Mouse (Mus musculus) embryonic facial prominence, embryonic 10.5 days (tissue): Measurements from ENCODE around the gene Fchsd2. TPM values are rescaled to one million over a fixed set of nuclear protein-coding genes. Genes with fewer than 3 reads are reported as not detected.

Experiments used
- DNase-seq: peaks from one replicate; pipeline ENCODE4 v3.0.0-alpha.2; 2017; ENCODE audit warnings: low spot score
- H3K27ac ChIP-seq: fragments of 300-500 bp; sonication (generic); replicated peaks from 2 replicates; pipeline ENCODE4 v1.5.1; 2016; ENCODE audit warnings: mild to moderate bottlenecking
- H3K27me3 ChIP-seq: fragments of 300-500 bp; sonication (generic); replicated peaks from 2 replicates; pipeline ENCODE4 v1.6.1; 2016; ENCODE audit warnings: low read depth, mild to moderate bottlenecking; ENCODE audit not compliant: poor library complexity, severe bottlenecking
- H3K36me3 ChIP-seq: fragments of 300-500 bp; sonication (generic); replicated peaks from 2 replicates; pipeline ENCODE4 v1.6.1; 2016; ENCODE audit warnings: mild to moderate bottlenecking, moderate library complexity
- H3K4me1 ChIP-seq: fragments of 300-500 bp; sonication (generic); 2 replicates; pipeline ENCODE4 v1.6.1; 2016
- H3K4me3 ChIP-seq: fragments of 300-500 bp; sonication (generic); 2 replicates; pipeline ENCODE4 v1.5.1; 2016; ENCODE audit warnings: mild to moderate bottlenecking, moderate library complexity
- H3K9me3 ChIP-seq: fragments of 300-500 bp; sonication (generic); 2 replicates; pipeline ENCODE4 v1.6.1; 2016; ENCODE audit warnings: mild to moderate bottlenecking
- WGBS: fragments of 180-500 bp; shearing (Covaris S2); methylation state at CpG from one replicate; pipeline ENCODE4 v1.1.7; 2016; 5-methylcytosine and 5-hydroxymethylcytosine counted together
- polyA plus RNA-seq: library from polyadenylated mRNA; unstranded; fragments of >200 nt; fragmentation: Nextera tagmentation; extraction: Ambion mirVana; gene quantifications from 2 replicates; pipeline ENCODE4 v1.2.1, GENCODE M21; 2016

The Fchsd2 gene
- polyA plus RNA-seq, 1 experiment from 2014 or later: 20.9 TPM

GRCm38 (mm10) chr7:101318848-101319247 lies 226.2 kb downstream of the Fchsd2 start:
- Histone ChIP-seq H3K4me1 (peaks cover 36% of the 10 kb centered on the region), H3K27me3 (peaks cover 61% of the 10 kb centered on the region), H3K36me3 (0 out of 2 replicates have a peak, but pooled peaks cover 3% of the 10 kb centered on the region), H3K27ac (no peak overlapping the region), H3K4me3 (no peak overlapping the region), H3K9me3 (no peaks in the 10 kb centered on the region)
- no peak for DNase-seq
- 68% methylated on average over 4 of the region's 4 CpGs for WGBS

- H3K36me3 ChIP-seq: 0 out of 2 replicates have a peak, but pooled peaks cover 3% of the 10 kb centered on the region
- H3K4me1 ChIP-seq: peaks cover 42% of the 10 kb centered on the region
- no peak overlapping the region for H3K27ac ChIP-seq
- DNase-seq: no peak
- H3K4me3 ChIP-seq: no peak overlapping the region
- H3K27me3 ChIP-seq: peaks cover 65% of the 10 kb centered on the region
- WGBS: 88% methylated on average over 1 of the region's 1 CpGs
- no peaks in the 10 kb centered on the region for H3K9me3 ChIP-seq
These were observed 227.1 kb downstream of the Fchsd2 start for GRCm38 (mm10) chr7:101319796-101320195.

GRCm38 (mm10) chr7:101320399-101321217 lies 227.9 kb downstream of the Fchsd2 start:
- peak; percentile 82 for DNase-seq
- Histone ChIP-seq H3K4me1 (peaks cover 42% of the 10 kb centered on the region), H3K36me3 (0 out of 2 replicates have a peak, but pooled peaks cover 3% of the 10 kb centered on the region), H3K27ac (peak overlapping the region; percentile 83), H3K9me3 (no peaks in the 10 kb centered on the region), H3K27me3 (peaks cover 68% of the 10 kb centered on the region), H3K4me3 (peak overlapping the region; percentile 74)
- 5% methylated on average over 32 of the region's 37 CpGs for WGBS

GRCm38 (mm10) chr7:101321218-101321827 lies 228.7 kb downstream of the Fchsd2 start:
- Histone ChIP-seq H3K4me1 (peaks cover 42% of the 10 kb centered on the region), H3K36me3 (0 out of 2 replicates have a peak, but pooled peaks cover 3% of the 10 kb centered on the region), H3K9me3 (no peaks in the 10 kb centered on the region), H3K27ac (peak overlapping the region; percentile 83), H3K27me3 (peaks cover 68% of the 10 kb centered on the region), H3K4me3 (peak overlapping the region; percentile 74)
- DNase-seq: peak; percentile 73
- under 1% methylated on average over 57 of the region's 61 CpGs for WGBS

GRCm38 (mm10) chr7:101323141-101323594 lies 230.5 kb downstream of the Fchsd2 start:
- 75% methylated on average over 4 of the region's 4 CpGs for WGBS
- Histone ChIP-seq H3K9me3 (no peaks in the 10 kb centered on the region), H3K27ac (no peak overlapping the region), H3K4me1 (peaks cover 42% of the 10 kb centered on the region), H3K27me3 (peaks cover 61% of the 10 kb centered on the region), H3K4me3 (0 out of 2 replicates have a peak overlapping the region, but pooled peaks have one; percentile 2), H3K36me3 (0 out of 2 replicates have a peak, but pooled peaks cover 3% of the 10 kb centered on the region)
- no peak for DNase-seq

GRCm38 (mm10) chr7:101324142-101324962 lies 231.7 kb downstream of the Fchsd2 start:
- Histone ChIP-seq H3K36me3 (0 out of 2 replicates have a peak, but pooled peaks cover 3% of the 10 kb centered on the region), H3K9me3 (no peaks in the 10 kb centered on the region), H3K27ac (no peak overlapping the region), H3K27me3 (peaks cover 50% of the 10 kb centered on the region), H3K4me1 (peaks cover 50% of the 10 kb centered on the region), H3K4me3 (no peak overlapping the region)
- DNase-seq: no peak
- WGBS: 68% methylated on average over 6 of the region's 6 CpGs

- Histone ChIP-seq H3K4me3 (no peak overlapping the region), H3K27me3 (peaks cover 34% of the 10 kb centered on the region), H3K9me3 (no peaks in the 10 kb centered on the region), H3K27ac (no peak overlapping the region), H3K36me3 (0 out of 2 replicates have a peak, but pooled peaks cover 3% of the 10 kb centered on the region), H3K4me1 (peaks cover 56% of the 10 kb centered on the region)
- WGBS: 89% methylated on average over 5 of the region's 5 CpGs
- no peak for DNase-seq
These were observed 233.3 kb downstream of the Fchsd2 start for GRCm38 (mm10) chr7:101326006-101326405.

GRCm38 (mm10) chr7:101327263-101327662 lies 234.6 kb downstream of the Fchsd2 start:
- no peaks in the 10 kb centered on the region for H3K9me3 ChIP-seq
- peaks cover 46% of the 10 kb centered on the region for H3K4me1 ChIP-seq
- H3K36me3 ChIP-seq: 0 out of 2 replicates have a peak, but pooled peaks cover 3% of the 10 kb centered on the region
- no peak overlapping the region for H3K27ac ChIP-seq
- H3K27me3 ChIP-seq: peaks cover 23% of the 10 kb centered on the region
- DNase-seq: no peak
- no peak overlapping the region for H3K4me3 ChIP-seq
- 64% methylated on average over 5 of the region's 5 CpGs for WGBS

- Histone ChIP-seq H3K36me3 (0 out of 2 replicates have a peak, but pooled peaks cover 3% of the 10 kb centered on the region), H3K27me3 (peaks cover 18% of the 10 kb centered on the region), H3K27ac (no peak overlapping the region), H3K9me3 (no peaks in the 10 kb centered on the region), H3K4me3 (no peak overlapping the region), H3K4me1 (peaks cover 41% of the 10 kb centered on the region)
- DNase-seq: no peak
- WGBS: 92% methylated on average over 2 of the region's 2 CpGs
These were observed 235.1 kb downstream of the Fchsd2 start for GRCm38 (mm10) chr7:101327786-101328185.

- Histone ChIP-seq H3K4me1 (peaks cover 32% of the 10 kb centered on the region), H3K36me3 (no peaks in the 10 kb centered on the region), H3K27me3 (peaks cover 9% of the 10 kb centered on the region), H3K9me3 (no peaks in the 10 kb centered on the region), H3K4me3 (no peak overlapping the region), H3K27ac (no peak overlapping the region)
- 70% methylated on average over 4 of the region's 4 CpGs for WGBS
- no peak for DNase-seq
These were observed 236.0 kb downstream of the Fchsd2 start for GRCm38 (mm10) chr7:101328621-101329158.

GRCm38 (mm10) chr7:101329606-101330005 lies 236.9 kb downstream of the Fchsd2 start:
- H3K27me3 ChIP-seq: 0 out of 2 replicates have a peak, but pooled peaks cover 3% of the 10 kb centered on the region
- no peak overlapping the region for H3K4me3 ChIP-seq
- H3K9me3 ChIP-seq: no peaks in the 10 kb centered on the region
- DNase-seq: no peak
- H3K4me1 ChIP-seq: peaks cover 25% of the 10 kb centered on the region
- H3K27ac ChIP-seq: no peak overlapping the region; the same call in 1 of the 2 replicates
- H3K36me3 ChIP-seq: no peaks in the 10 kb centered on the region
- 74% methylated on average over 4 of the region's 4 CpGs for WGBS
